Mouse (Mus musculus): ENCODE results near the gene Pus1. TPM values are rescaled to one million over a fixed set of nuclear protein-coding genes. Genes with fewer than 3 reads are reported as not detected.
"Not testable (repeated sequence)": the region's sequence is repeated elsewhere in the genome, so short reads cannot be mapped to it uniquely, and the experiment has no call there.

The Pus1 gene
- polyA plus RNA-seq, 1 experiment from 2014 or later: 23.0 TPM

DNA sequence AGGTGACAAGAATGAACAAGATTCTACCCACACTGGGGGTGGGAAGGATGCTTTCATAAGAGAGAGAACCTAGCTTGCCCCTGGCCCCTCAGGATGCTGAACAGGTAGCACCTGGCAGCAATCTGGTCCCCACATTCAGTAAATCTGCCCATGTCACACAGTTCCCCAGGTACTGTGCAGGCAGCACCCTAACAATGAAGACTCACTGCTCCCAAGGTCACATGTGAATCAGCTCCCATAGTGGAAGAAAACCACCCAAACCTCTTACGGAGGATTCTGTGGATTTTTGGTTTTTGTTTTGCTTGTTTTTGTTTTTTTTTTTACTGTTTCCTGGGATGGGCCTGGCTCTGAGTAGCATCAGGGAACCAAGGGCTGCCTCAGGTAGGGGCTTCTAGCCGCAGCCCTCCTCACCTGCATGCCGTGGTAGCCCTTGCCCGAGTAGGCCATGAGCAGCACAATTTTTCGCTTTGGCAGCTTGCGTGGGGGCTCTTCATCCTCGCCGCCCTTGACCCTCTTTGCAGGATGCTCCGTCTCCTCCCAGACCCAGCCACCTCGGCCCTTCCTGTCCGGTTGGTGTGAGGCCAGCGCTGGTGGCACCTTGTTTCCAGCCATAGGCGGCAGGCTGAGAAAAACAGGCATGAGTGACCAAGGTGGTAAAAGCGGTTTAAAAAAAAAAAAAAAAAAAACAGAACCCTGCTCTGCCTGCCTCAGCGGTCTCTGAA, 1.0 kb downstream of the Pus1 start:
- H3K4me3 ChIP-seq (replicated peaks): peak overlapping the region; percentile 78
- H3K4me1 ChIP-seq: peaks cover 27% of the 10 kb centered on the region
- H3K36me3 ChIP-seq: peaks cover 26% of the 10 kb centered on the region
- peak overlapping the region; percentile 72 for H3K4me2 ChIP-seq
- WGBS: 24% methylated on average over 15 of the region's 15 CpGs
- ATAC-seq (ENCODE audit: low FRiP score): no peak
- H3K27ac ChIP-seq (replicated peaks): no peak overlapping the region
- no peaks in the 10 kb centered on the region for H3K9me3 ChIP-seq (replicated peaks)
- H3K9ac ChIP-seq (replicated peaks): peak overlapping the region; percentile 66
- no peaks in the 10 kb centered on the region for H3K27me3 ChIP-seq (replicated peaks)

DNA sequence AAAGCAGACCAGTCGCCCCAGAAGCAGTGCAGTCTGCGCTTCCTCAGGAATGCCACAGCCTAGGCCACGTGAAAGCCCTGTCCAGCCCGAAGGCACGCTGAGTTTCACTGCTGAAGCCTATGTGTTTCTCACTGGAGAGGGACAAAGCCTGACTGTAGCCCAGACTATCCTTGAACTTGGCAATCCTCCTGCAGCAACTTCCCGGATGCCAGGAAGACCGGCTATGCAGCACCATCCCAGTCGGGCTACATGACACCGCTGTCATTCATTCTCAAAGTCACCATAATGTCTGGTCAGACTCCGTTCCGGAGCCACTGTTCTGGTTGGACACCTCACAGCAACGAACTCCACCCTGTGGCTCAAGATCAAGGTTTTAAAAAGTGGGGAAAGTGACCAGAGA, 2.2 kb downstream of the Pus1 start:
- no peaks in the 10 kb centered on the region for H3K27me3 ChIP-seq (replicated peaks)
- WGBS: 89% methylated on average over 12 of the region's 12 CpGs
- no peak overlapping the region for H3K27ac ChIP-seq (replicated peaks)
- no peak for ATAC-seq (ENCODE audit: low FRiP score)
- no peak overlapping the region for H3K4me2 ChIP-seq
- no peak overlapping the region for H3K4me3 ChIP-seq (replicated peaks)
- H3K36me3 ChIP-seq: peaks cover 33% of the 10 kb centered on the region
- no peak overlapping the region for H3K9ac ChIP-seq (replicated peaks)
- peaks cover 27% of the 10 kb centered on the region for H3K4me1 ChIP-seq
- H3K9me3 ChIP-seq (replicated peaks): no peaks in the 10 kb centered on the region

DNA sequence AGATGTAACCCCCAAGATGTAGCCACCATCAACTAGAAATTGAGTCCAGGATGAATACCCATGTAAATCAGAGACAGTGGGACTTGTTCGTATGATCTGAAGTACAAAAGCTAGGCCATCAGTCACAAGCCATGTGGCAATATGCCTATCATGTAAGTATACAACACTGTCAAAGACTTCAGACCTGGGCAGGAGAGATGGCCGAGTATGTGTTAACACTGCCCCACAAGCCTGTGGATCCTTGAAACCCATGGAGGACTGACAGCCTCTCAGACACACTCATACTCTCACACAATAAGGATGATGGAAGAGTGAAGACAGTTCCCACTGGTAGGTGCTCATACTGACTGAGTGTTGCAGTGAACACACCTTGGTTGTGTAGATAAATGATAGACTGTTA, 4.3 kb downstream of the Pus1 start:
- Histone ChIP-seq H3K36me3 (peaks cover 33% of the 10 kb centered on the region), H3K4me3 (replicated peaks) (no peak overlapping the region), H3K4me2 (no peak overlapping the region), H3K27me3 (replicated peaks) (no peaks in the 10 kb centered on the region), H3K4me1 (peaks cover 30% of the 10 kb centered on the region), H3K9ac (replicated peaks) (no peak overlapping the region), H3K27ac (replicated peaks) (no peak overlapping the region), H3K9me3 (replicated peaks) (no peaks in the 10 kb centered on the region)
- 95% methylated on average over 2 of the region's 2 CpGs for WGBS
- ATAC-seq (ENCODE audit: low FRiP score): no peak

DNA sequence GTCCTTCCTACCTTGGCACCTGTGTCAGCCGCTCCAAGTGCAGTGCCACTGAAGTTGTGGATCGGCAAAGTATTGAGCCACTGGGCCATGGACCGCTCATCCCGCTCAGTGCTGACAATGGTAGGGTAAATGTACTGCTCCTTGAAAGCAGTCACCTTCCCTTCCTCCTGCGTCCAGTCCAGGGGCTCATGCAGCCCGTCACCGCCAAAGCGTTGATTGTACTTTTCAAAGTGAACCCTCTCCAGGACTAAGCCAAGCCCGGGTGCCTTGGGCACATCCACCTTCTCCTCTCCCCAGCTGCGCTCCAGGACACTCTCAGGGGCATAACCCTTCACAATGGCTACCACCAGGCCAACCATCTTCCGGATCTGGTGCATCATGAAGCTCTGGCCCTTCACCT, 5.9 kb downstream of the Pus1 start:
- ATAC-seq (ENCODE audit: low FRiP score): no peak
- H3K9ac ChIP-seq (replicated peaks): no peak overlapping the region

DNA sequence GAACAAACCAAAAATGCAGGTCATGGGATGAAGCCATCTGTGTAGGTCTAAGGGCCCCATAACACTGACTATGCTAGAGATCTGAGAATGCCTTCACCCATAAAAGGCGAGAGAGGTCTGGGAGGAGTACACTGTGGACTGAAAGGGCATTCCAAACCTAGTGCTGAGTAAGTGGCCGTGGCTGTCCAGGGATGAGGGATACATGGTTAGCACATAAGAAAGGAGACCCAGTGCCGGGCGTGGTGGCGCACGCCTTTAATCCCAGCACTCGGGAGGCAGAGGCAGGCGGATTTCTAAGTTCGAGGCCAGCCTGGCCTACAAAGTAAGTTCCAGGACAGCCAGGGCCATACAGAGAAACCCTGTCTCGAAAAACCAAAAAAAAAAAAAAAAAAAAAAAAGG, 7.5 kb downstream of the Pus1 start:
- 98% methylated on average over 9 of the region's 10 CpGs for WGBS
- H3K4me2 ChIP-seq; ATAC-seq (ENCODE audit: low FRiP score); H3K4me3 ChIP-seq (replicated peaks); H3K27ac ChIP-seq (replicated peaks); H3K9ac ChIP-seq (replicated peaks); H3K27me3 ChIP-seq (replicated peaks); H3K9me3 ChIP-seq (replicated peaks): not testable (repeated sequence)
- peaks cover 23% of the 10 kb centered on the region for H3K4me1 ChIP-seq
- H3K36me3 ChIP-seq: peaks cover 33% of the 10 kb centered on the region

More for the DNA sequence above, 5.9 kb downstream of the Pus1 start:
- Histone ChIP-seq H3K4me2 (no peak overlapping the region), H3K27me3 (replicated peaks) (no peaks in the 10 kb centered on the region), H3K9me3 (replicated peaks) (no peaks in the 10 kb centered on the region), H3K4me1 (peaks cover 21% of the 10 kb centered on the region), H3K27ac (replicated peaks) (no peak overlapping the region), H3K36me3 (peaks cover 33% of the 10 kb centered on the region), H3K4me3 (replicated peaks) (no peak overlapping the region)
- 97% methylated on average over 11 of the region's 11 CpGs for WGBS

DNA sequence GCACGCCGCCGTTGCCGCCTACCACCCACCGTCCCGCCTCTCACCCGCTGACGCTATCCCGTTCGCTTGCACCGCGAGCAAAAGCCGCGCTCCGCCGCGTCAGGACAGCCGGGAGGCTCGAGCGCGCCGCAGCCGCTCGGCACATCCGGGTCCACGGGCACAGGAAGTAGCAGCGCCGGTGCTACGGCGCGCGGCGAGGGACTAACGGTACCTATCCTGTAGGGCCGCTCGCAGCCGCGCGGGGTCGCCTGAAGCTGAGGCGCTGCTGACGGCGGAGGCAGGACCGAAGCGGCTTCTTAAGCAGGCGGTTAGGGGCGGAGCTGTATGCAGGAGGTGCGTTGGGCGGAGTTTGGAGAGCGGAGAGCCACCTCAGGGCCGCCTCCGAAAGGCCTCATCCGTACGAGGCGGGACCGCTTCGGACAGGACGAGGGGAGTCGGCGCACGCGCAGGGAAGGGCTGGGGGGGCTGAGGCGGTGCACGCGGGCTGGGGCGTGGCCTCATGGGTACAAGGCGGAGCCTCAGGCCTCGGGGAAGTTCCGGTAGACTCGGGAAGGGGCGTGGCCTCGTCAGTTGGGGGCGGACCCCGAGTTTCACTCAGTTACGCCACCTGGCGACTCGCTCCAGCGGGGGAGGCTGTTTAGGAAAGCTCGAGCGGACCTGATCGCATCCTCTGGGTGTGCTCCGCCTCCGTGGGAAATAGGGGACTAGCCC, 9.9 kb downstream of the Pus1 start, which contains the start of gene Ep400:
Gene Ep400, minus strand, starts transcription at position 270 of the 711 bp plus-strand sequence.
- under 1% methylated on average over 83 of the region's 83 CpGs for whole genome bisulfite sequencing
- peak; percentile 97 for ATAC-seq (ENCODE audit: low FRiP score)
- H3K9ac ChIP-seq (replicated peaks): peak within 1 kb of the TSS; percentile 91
- no peaks in the 10 kb centered on the region for H3K27me3 ChIP-seq (replicated peaks)
- H3K36me3 ChIP-seq: peaks cover 18% of the 10 kb centered on the region
- H3K4me2 ChIP-seq: peak within 1 kb of the TSS; percentile 72
- H3K9me3 ChIP-seq (replicated peaks): no peaks in the 10 kb centered on the region
- peak within 1 kb of the TSS; percentile 96 for H3K27ac ChIP-seq (replicated peaks)
- peaks cover 25% of the 10 kb centered on the region for H3K4me1 ChIP-seq
- peak within 1 kb of the TSS; percentile 91 for H3K4me3 ChIP-seq (replicated peaks)

DNA sequence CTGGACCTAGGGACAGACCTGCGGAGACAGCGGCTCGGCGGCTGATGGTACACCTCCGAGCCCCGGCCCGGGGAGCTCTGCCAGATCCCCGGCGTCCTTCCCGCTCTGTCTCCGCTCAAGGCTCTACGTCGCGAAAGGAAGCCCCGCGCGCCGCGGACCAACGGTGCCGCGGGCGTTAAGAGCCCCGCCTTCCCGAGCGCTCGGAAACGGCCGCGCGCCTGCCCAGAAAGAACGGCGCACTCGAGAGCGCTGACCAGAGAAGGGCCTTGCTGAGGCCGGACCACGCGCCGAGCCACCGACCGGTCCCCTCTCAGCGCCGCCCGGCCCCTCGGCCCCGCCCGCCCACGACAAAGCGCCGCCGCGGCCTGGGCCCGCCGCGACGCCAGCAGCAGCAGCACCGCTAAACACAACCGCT, 10.4 kb downstream of the Pus1 start:
- H3K9me3 ChIP-seq (replicated peaks): no peaks in the 10 kb centered on the region
- peak overlapping the region; percentile 91 for H3K4me3 ChIP-seq (replicated peaks)
- H3K4me2 ChIP-seq: peak overlapping the region; percentile 72
- peak; percentile 63 for ATAC-seq (ENCODE audit: low FRiP score)
- H3K27me3 ChIP-seq (replicated peaks): no peaks in the 10 kb centered on the region
- H3K27ac ChIP-seq (replicated peaks): peak overlapping the region; percentile 96
- whole genome bisulfite sequencing: 0% methylated on average over 43 of the region's 58 CpGs
- peaks cover 25% of the 10 kb centered on the region for H3K4me1 ChIP-seq
- peak overlapping the region; percentile 91 for H3K9ac ChIP-seq (replicated peaks)
- peaks cover 13% of the 10 kb centered on the region for H3K36me3 ChIP-seq

DNA sequence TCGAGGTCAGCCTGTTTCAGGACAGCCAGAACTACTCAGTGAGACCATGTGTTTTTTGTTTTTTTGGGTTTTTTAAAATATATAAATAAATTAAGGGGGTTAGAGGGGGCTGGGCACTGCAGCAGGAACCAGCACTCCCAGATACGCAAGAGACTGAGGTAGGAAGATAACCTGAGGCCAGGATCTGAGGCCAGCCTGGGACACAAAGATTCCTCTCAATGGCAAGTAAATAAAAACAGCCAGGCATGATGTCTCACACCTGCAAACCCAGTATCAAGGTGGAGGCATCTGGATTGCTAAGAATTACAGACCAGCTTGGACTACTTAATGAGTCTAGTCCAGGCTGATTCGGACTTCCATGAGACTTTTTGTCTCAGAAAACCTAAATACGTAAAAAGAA, 11.2 kb downstream of the Pus1 start:
- no peak for ATAC-seq (ENCODE audit: low FRiP score)
- peaks cover 25% of the 10 kb centered on the region for H3K4me1 ChIP-seq
- WGBS: 68% methylated on average over 4 of the region's 4 CpGs
- H3K9me3 ChIP-seq (replicated peaks): no peaks in the 10 kb centered on the region
- peak overlapping the region; percentile 72 for H3K4me2 ChIP-seq
- H3K4me3 ChIP-seq (replicated peaks): peak overlapping the region; percentile 91
- H3K27ac ChIP-seq (replicated peaks): peak overlapping the region; percentile 96; the same call in 1 of the 2 replicates
- H3K36me3 ChIP-seq: peaks cover 5% of the 10 kb centered on the region
- H3K9ac ChIP-seq (replicated peaks): peak overlapping the region; percentile 91
- no peaks in the 10 kb centered on the region for H3K27me3 ChIP-seq (replicated peaks)

DNA sequence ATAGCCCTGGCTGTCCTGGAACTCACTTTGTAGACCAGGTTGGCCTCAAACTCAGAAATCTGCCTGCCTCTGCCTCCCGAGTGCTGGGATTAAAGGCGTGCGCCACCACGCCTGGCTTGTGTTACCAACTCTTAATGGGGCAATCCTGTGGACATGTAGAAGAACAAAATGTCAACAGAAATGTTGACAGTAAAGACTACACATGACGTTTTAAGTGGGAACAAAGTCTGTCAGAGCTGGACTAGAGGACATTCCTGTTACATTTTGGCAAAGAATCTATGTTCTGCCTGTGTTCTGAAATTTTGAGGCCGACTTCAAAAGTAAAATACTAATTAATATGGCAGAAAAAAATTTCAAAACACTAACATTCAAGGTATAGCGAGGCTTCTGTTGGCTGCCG, 16.6 kb downstream of the Pus1 start:
- H3K9me3 ChIP-seq (replicated peaks): no peaks in the 10 kb centered on the region
- 96% methylated on average over 8 of the region's 8 CpGs for WGBS
- H3K4me3 ChIP-seq (replicated peaks): no peak overlapping the region
- no peak overlapping the region for H3K27ac ChIP-seq (replicated peaks)
- no peaks in the 10 kb centered on the region for H3K36me3 ChIP-seq
- H3K4me1 ChIP-seq: peaks cover 12% of the 10 kb centered on the region
- H3K4me2 ChIP-seq: no peak overlapping the region
- no peak for ATAC-seq (ENCODE audit: low FRiP score)
- no peaks in the 10 kb centered on the region for H3K27me3 ChIP-seq (replicated peaks)
- H3K9ac ChIP-seq (replicated peaks): no peak overlapping the region

DNA sequence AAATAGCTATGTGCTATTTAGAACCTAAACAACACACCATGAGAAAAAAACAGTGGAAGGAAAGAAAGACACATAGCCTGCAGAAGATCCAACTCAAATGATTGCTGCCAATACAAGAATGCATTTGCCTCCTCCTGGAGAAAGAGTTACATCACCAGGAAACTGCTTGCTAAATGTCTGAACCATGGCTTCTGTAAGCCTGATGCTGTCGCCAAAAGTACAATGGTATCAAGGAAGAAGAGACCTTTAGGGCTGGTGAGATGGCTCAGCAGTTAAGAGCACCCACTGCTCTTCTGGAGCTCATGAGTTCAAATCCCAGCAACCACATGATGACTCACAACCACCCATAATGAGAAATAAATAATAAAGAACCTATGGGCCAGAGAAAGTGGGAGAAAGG, 35.4 kb downstream of the Pus1 start:
- H3K9me3 ChIP-seq (replicated peaks): no peaks in the 10 kb centered on the region
- H3K4me3 ChIP-seq (replicated peaks): no peak overlapping the region
- no peak overlapping the region for H3K9ac ChIP-seq (replicated peaks)
- 73% methylated on average over 1 of the region's 1 CpGs for WGBS
- H3K4me1 ChIP-seq: no peaks in the 10 kb centered on the region
- H3K27me3 ChIP-seq (replicated peaks): no peaks in the 10 kb centered on the region
- H3K27ac ChIP-seq (replicated peaks): no peak overlapping the region
- H3K36me3 ChIP-seq: peaks cover 5% of the 10 kb centered on the region
- no peak overlapping the region for H3K4me2 ChIP-seq
- ATAC-seq (ENCODE audit: low FRiP score): no peak

DNA sequence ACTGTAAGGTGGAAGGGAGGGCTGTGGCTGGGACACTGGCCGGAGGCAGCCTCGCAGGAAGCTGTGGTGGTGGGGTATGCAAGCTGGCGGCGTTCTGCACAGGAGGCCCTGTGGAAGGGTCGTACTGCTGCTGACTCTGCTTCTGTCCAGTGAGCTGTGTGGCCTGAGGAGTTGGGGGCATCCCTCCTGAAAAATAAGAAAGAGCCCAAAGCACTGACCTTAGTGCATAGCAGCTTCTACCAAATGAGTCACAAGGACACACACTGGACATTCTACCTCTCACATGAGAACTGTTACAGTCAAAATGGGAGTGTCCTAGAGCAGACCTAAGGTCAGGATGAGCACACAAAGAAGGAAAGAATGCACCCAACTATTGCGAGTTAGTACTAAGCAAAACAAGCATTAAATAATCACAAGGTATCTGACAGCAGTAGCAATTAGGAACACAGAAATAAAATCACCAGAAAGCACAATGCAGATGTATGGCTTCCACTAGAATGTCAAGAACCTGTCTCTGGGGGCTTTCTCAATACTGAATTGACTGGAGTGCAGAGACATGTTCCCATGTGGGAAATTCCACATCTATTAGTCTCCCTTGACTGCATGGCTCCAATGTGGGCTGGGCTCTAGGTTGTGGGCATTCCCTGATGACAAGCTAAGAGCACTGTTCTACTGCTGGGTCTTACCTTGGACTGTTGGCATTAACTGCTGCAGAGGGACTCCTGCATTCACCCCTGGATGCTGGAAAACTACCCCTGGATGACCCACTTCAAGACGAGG, 40.8 kb downstream of the Pus1 start:
- no peak overlapping the region for H3K4me2 ChIP-seq
- no peak overlapping the region for H3K9ac ChIP-seq (replicated peaks)
- H3K4me1 ChIP-seq: no peaks in the 10 kb centered on the region
- no peak overlapping the region for H3K4me3 ChIP-seq (replicated peaks)
- ATAC-seq (ENCODE audit: low FRiP score): no peak
- WGBS: 92% methylated on average over 7 of the region's 7 CpGs
- H3K27ac ChIP-seq (replicated peaks): no peak overlapping the region
- no peaks in the 10 kb centered on the region for H3K27me3 ChIP-seq (replicated peaks)
- H3K36me3 ChIP-seq: peaks cover 46% of the 10 kb centered on the region
- H3K9me3 ChIP-seq (replicated peaks): no peaks in the 10 kb centered on the region

All from neural tube, embryonic 15.5 days (tissue).